In genomic region chr8:48775531-48776037, GRCm38 (mm10) we compare ENCODE assay signal across 8 mouse cellular contexts.
DNase-seq lines count a peak whose midpoint lies in the region; ATAC-seq and TF ChIP-seq lines count a peak whose summit lies in the region.
"Had no signal": no experiment of that assay in that cellular context is flagged by ENCODE, and none has a peak within 500 bp of the region (broad histone marks: within the 10 kb centered on the region; RNA-seq: fewer than 3 reads in every experiment).

No protein-coding gene starts in this region.

- H3K4me2 ChIP-seq in lung, embryonic 15.5 days = 0 out of 2 replicates have a peak overlapping the region, but pooled peaks have one; percentile 10
- H3K4me2 ChIP-seq in forebrain, embryonic 11.5 days (ENCODE audit: low read depth, low read length, severe bottlenecking) = peak overlapping the region; percentile 39; the same call in 1 of the 2 replicates
- peak overlapping the region; percentile 32 for H3K4me2 ChIP-seq in limb, embryonic 13.5 days (replicated peaks)
- 0 out of 2 replicates have a peak overlapping the region, but pooled peaks have one; percentile 3 for H3K4me2 ChIP-seq in stomach, postnatal 0 days (replicated peaks; ENCODE audit: low read depth)
- H3K4me2 ChIP-seq: liver, embryonic 11.5 days had no signal

- no peak overlapping the region for H3K9ac ChIP-seq in lung, embryonic 15.5 days
- H3K9ac ChIP-seq in forebrain, embryonic 11.5 days (ENCODE audit: low read length) = peak overlapping the region; percentile 30; the same call in 1 of the 2 replicates
- no peak overlapping the region for H3K9ac ChIP-seq in limb, embryonic 13.5 days
- H3K9ac ChIP-seq in stomach, postnatal 0 days (ENCODE audit: low read length) = no peak overlapping the region

- 14% methylated on average over 9 of the region's 9 CpGs for WGBS in lung, embryonic 15.5 days
- WGBS in forebrain, embryonic 11.5 days = 4% methylated on average over 9 of the region's 9 CpGs
- WGBS in limb, embryonic 13.5 days = 12% methylated on average over 9 of the region's 9 CpGs
- 27% methylated on average over 9 of the region's 9 CpGs for WGBS in stomach, postnatal 0 days

- TF ChIP-seq CTCF in stomach, postnatal 0 days (IDR thresholded peaks at IDR 0.05; ENCODE audit: low read depth) = no peak

- no peak overlapping the region for H3K4me3 ChIP-seq in lung, embryonic 15.5 days
- H3K4me3 ChIP-seq in forebrain, embryonic 11.5 days (ENCODE audit: low read depth, low read length) = no peak overlapping the region
- H3K4me3 ChIP-seq in limb, embryonic 13.5 days = no peak overlapping the region
- no peak overlapping the region for H3K4me3 ChIP-seq in stomach, postnatal 0 days (ENCODE audit: low read depth, low read length)

- TF ChIP-seq EP300 in stomach, postnatal 0 days (optimal IDR thresholded peaks at IDR 0.05) = no peak

- peaks cover 82% of the 10 kb centered on the region for H3K27me3 ChIP-seq in lung, embryonic 15.5 days
- peaks cover 2% of the 10 kb centered on the region; the same call in 1 of the 2 replicates for H3K27me3 ChIP-seq in forebrain, embryonic 11.5 days (ENCODE audit: control insufficient read depth, insufficient read depth, low read length)
- no peaks in the 10 kb centered on the region for H3K27me3 ChIP-seq in limb, embryonic 13.5 days
- H3K27me3 ChIP-seq in stomach, postnatal 0 days (ENCODE audit: control insufficient read depth, insufficient read depth, low read length) = no peaks in the 10 kb centered on the region

- no peaks in the 10 kb centered on the region for H3K9me3 ChIP-seq in lung, embryonic 15.5 days
- H3K9me3 ChIP-seq in forebrain, embryonic 11.5 days (ENCODE audit: control insufficient read depth, low read length) = no peaks in the 10 kb centered on the region
- H3K9me3 ChIP-seq in limb, embryonic 13.5 days = peaks cover 5% of the 10 kb centered on the region; the same call in 1 of the 2 replicates
- H3K9me3 ChIP-seq in stomach, postnatal 0 days (ENCODE audit: control insufficient read depth, low read length) = no peaks in the 10 kb centered on the region

- H3K27ac ChIP-seq in lung, embryonic 15.5 days = no peak overlapping the region
- peak overlapping the region; percentile 42; the same call in 1 of the 2 replicates for H3K27ac ChIP-seq in forebrain, embryonic 11.5 days (ENCODE audit: low read depth, low read length)
- no peak overlapping the region for H3K27ac ChIP-seq in limb, embryonic 13.5 days
- no peak overlapping the region for H3K27ac ChIP-seq in stomach, postnatal 0 days (replicated peaks)

- DNase-seq in lung, postnatal 25 days (ENCODE audit: low spot score) = no peak
- peak; percentile 61 for DNase-seq in forebrain, embryonic 11.5 days (ENCODE audit: low spot score)
- peak; percentile 17 for DNase-seq in stomach, postnatal 0 days (ENCODE audit: low spot score)
- no peak for DNase-seq in adrenal gland, adult 2 months

- ATAC-seq in lung, embryonic 15.5 days (ENCODE audit: borderline replicate concordance, extremely low read depth, low FRiP score, low TSS enrichment) = 0 out of 2 replicates have a peak, but pooled peaks have one; percentile 39
- ATAC-seq in forebrain, embryonic 11.5 days (replicated peaks; ENCODE audit: low FRiP score) = peak; percentile 75
- ATAC-seq in limb, embryonic 13.5 days (ENCODE audit: low FRiP score, low read depth) = 0 out of 2 replicates have a peak, but pooled peaks have one; percentile 36
- ATAC-seq in stomach, postnatal 0 days (ENCODE audit: low FRiP score, low TSS enrichment) = no peak
- ATAC-seq in erythroid progenitor cell, adult 5-6 weeks (replicated peaks; ENCODE audit: low FRiP score, poor library complexity, severe bottlenecking) = no peak

- H3K4me1 ChIP-seq in lung, embryonic 15.5 days = no peaks in the 10 kb centered on the region; the same call in 1 of the 2 replicates
- peaks cover 4% of the 10 kb centered on the region for H3K4me1 ChIP-seq in forebrain, embryonic 11.5 days (replicated peaks; ENCODE audit: control insufficient read depth, insufficient read depth, low read length)
- H3K4me1 ChIP-seq in limb, embryonic 13.5 days = peaks cover 11% of the 10 kb centered on the region
- H3K4me1 ChIP-seq in stomach, postnatal 0 days (replicated peaks; ENCODE audit: control insufficient read depth, insufficient read depth) = no peaks in the 10 kb centered on the region

- H3K36me3 ChIP-seq in lung, embryonic 15.5 days = no peaks in the 10 kb centered on the region
- no peaks in the 10 kb centered on the region for H3K36me3 ChIP-seq in forebrain, embryonic 11.5 days (ENCODE audit: control insufficient read depth, insufficient read depth, low read length)
- H3K36me3 ChIP-seq in limb, embryonic 13.5 days = peaks cover 3% of the 10 kb centered on the region; the same call in 1 of the 2 replicates
- no peaks in the 10 kb centered on the region for H3K36me3 ChIP-seq in stomach, postnatal 0 days (ENCODE audit: control insufficient read depth, insufficient read depth, low read length)

Comparison
In these comparisons a context has a peak if more than half of its experiments do, and no peak if none do; other contexts are left out.
1. ATAC-seq: peak in lung, embryonic 15.5 days (single experiment), forebrain, embryonic 11.5 days (single experiment) and limb, embryonic 13.5 days (single experiment); none in stomach, postnatal 0 days (single experiment) and erythroid progenitor cell, adult 5-6 weeks (single experiment).
2. DNase-seq: peak in forebrain, embryonic 11.5 days (single experiment) and stomach, postnatal 0 days (single experiment); none in lung, postnatal 25 days (single experiment) and adrenal gland, adult 2 months (single experiment).
3. Peak in every context shown above with its lines, with median percentiles within 50 percentile points of each other: H3K4me2 ChIP-seq.